Mouse (Mus musculus) midbrain, embryonic 12.5 days (tissue): ENCODE data around the gene Tcf3. TPM values are rescaled to one million over a fixed set of nuclear protein-coding genes. Genes with fewer than 3 reads are reported as not detected.

ENCODE experiments used
- ATAC-seq: fragments of 200-750 bp; cut with Nextera tagmentation; 2 replicates; pipeline ENCODE4 v1.8.0; 2017; ENCODE audit warnings: low read depth, moderate TSS enrichment, moderate library complexity; ENCODE audit not compliant: low FRiP score
- H3K27ac ChIP-seq: fragments of 300-500 bp; sonication (generic); replicated peaks from 2 replicates; pipeline ENCODE4 v1.5.1; 2016; ENCODE audit warnings: mild to moderate bottlenecking
- H3K27me3 ChIP-seq: fragments of 300-500 bp; sonication (generic); 2 replicates; pipeline ENCODE4 v1.6.1; 2016; ENCODE audit warnings: mild to moderate bottlenecking
- H3K36me3 ChIP-seq: fragments of 300-500 bp; sonication (generic); 2 replicates; pipeline ENCODE4 v1.6.1; 2016
- H3K4me1 ChIP-seq: fragments of 300-500 bp; sonication (generic); 2 replicates; pipeline ENCODE4 v1.6.1; 2016
- H3K4me2 ChIP-seq: fragments of 300-500 bp; sonication (generic); replicated peaks from 2 replicates; pipeline ENCODE4 v1.6.1; 2016; ENCODE audit warnings: mild to moderate bottlenecking, moderate library complexity
- H3K4me3 ChIP-seq: fragments of 300-500 bp; sonication (generic); 2 replicates; pipeline ENCODE4 v1.5.1; 2016; ENCODE audit warnings: mild to moderate bottlenecking
- H3K9ac ChIP-seq: fragments of 300-500 bp; sonication (generic); replicated peaks from 2 replicates; pipeline ENCODE4 v1.6.1; 2016; ENCODE audit warnings: mild to moderate bottlenecking, moderate library complexity
- H3K9me3 ChIP-seq: fragments of 300-500 bp; sonication (generic); 2 replicates; pipeline ENCODE4 v1.6.1; 2016; ENCODE audit warnings: mild to moderate bottlenecking
- WGBS: fragments of 180-500 bp; shearing (Covaris S2); methylation state at CpG from one replicate; pipeline ENCODE4 v1.1.7; 2016; 5-methylcytosine and 5-hydroxymethylcytosine counted together
- polyA plus RNA-seq: library from polyadenylated mRNA; unstranded; fragments of >200 nt; fragmentation: Nextera tagmentation; extraction: Ambion mirVana; gene quantifications from 2 replicates; pipeline ENCODE4 v1.2.1, GENCODE M21; 2016

The Tcf3 gene
- polyA plus RNA-seq, 1 experiment from 2014 or later = 185 TPM

- H3K9ac ChIP-seq = no peak overlapping the region
- no peak for ATAC-seq
- H3K4me2 ChIP-seq = no peak overlapping the region
- peaks cover 23% of the 10 kb centered on the region for H3K4me1 ChIP-seq
- H3K27ac ChIP-seq = no peak overlapping the region
- no peaks in the 10 kb centered on the region for H3K27me3 ChIP-seq
- H3K4me3 ChIP-seq = no peak overlapping the region
- WGBS = 90% methylated on average over 10 of the region's 10 CpGs
- H3K9me3 ChIP-seq = peaks cover 5% of the 10 kb centered on the region; the same call in 1 of the 2 replicates
- peaks cover 93% of the 10 kb centered on the region for H3K36me3 ChIP-seq
These were observed 12.7 kb downstream of the Tcf3 start for GRCm38 (mm10) chr10:80420729-80421128.

DNA sequence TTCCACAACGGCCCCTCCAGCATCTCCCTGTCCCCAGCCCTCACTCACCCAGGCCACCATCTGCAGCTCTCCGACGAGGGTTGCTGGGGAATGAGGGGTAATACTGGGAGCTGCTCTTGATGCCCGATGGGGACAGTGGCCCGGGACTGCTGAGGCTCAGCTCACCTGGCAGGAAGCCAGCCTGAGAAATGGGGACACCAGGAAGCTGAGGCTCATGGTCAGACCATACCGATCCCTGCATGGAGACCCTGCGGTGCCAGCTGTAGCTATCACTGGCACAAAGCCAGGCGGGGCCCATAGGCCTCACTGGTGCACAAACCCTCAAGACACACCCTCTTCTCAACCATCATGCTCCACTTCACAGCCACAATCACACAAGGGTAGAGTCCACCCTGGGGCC, 14.0 kb downstream of the Tcf3 start:
- H3K27me3 ChIP-seq = no peaks in the 10 kb centered on the region
- H3K4me3 ChIP-seq = no peak overlapping the region
- H3K4me2 ChIP-seq = no peak overlapping the region
- 0 out of 2 replicates have a peak overlapping the region, but pooled peaks have one; percentile 31 for H3K27ac ChIP-seq
- H3K4me1 ChIP-seq = peaks cover 23% of the 10 kb centered on the region
- WGBS = 97% methylated on average over 8 of the region's 8 CpGs
- no peak for ATAC-seq
- no peak overlapping the region for H3K9ac ChIP-seq
- H3K9me3 ChIP-seq = no peaks in the 10 kb centered on the region
- H3K36me3 ChIP-seq = peaks cover 93% of the 10 kb centered on the region

GRCm38 (mm10) chr10:80418311-80418710, 15.1 kb downstream of the Tcf3 start:
- Histone ChIP-seq H3K4me1 (peaks cover 21% of the 10 kb centered on the region), H3K9ac (no peak overlapping the region), H3K4me2 (no peak overlapping the region), H3K27ac (peak overlapping the region; percentile 31; the same call in 1 of the 2 replicates), H3K27me3 (no peaks in the 10 kb centered on the region), H3K4me3 (no peak overlapping the region), H3K9me3 (no peaks in the 10 kb centered on the region), H3K36me3 (peaks cover 94% of the 10 kb centered on the region)
- ATAC-seq = no peak
- WGBS = 72% methylated on average over 3 of the region's 3 CpGs

DNA sequence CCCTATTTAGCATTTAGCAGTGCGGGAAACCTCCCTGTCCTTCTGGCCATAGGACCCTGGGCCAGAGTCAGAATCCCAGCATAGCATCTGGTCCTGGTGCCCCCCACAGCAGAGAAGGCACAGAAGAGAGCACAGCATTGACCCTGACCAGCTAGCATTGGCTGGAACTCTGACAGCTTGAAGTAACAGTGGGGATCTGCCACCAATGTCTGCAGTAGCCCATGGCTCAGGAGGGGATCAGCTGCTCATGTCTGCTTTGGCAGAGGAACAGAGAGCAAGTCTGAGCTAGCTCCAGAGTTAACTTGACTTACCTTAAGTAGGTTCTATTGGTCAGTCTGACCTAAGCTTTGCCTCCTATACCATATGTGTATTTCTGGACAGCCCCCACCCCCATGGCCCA, 15.6 kb downstream of the Tcf3 start:
- no peaks in the 10 kb centered on the region for H3K9me3 ChIP-seq
- no peak for ATAC-seq
- H3K4me1 ChIP-seq = peaks cover 20% of the 10 kb centered on the region
- no peaks in the 10 kb centered on the region for H3K27me3 ChIP-seq
- peaks cover 97% of the 10 kb centered on the region for H3K36me3 ChIP-seq
- H3K4me3 ChIP-seq = no peak overlapping the region
- WGBS = 96% methylated on average over 1 of the region's 1 CpGs
- no peak overlapping the region for H3K9ac ChIP-seq
- H3K4me2 ChIP-seq = no peak overlapping the region
- peak overlapping the region; percentile 31; the same call in 1 of the 2 replicates for H3K27ac ChIP-seq

DNA sequence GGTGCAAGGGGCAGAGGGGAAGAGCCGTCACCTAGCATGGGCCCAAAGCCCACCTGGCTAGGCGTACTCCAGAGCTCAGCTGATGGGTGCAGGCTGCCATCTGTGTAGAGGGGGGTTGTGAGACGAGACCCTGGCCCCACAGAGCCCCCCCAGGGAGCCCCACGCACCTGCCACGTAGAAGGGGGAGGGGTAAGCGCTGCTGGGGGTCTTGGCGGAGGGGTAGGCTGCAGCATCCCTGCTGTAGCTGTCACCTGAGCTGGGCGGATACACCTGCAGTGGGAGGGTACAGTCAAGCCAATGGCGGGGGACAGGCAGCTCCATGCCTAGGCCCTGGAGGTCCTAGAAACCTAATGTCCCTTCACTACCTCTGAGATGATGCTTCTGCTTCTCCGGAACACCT, 16.1 kb downstream of the Tcf3 start:
- peaks cover 20% of the 10 kb centered on the region for H3K4me1 ChIP-seq
- no peak overlapping the region for H3K4me2 ChIP-seq
- H3K36me3 ChIP-seq = peaks cover 100% of the 10 kb centered on the region
- no peak overlapping the region for H3K4me3 ChIP-seq
- WGBS = 98% methylated on average over 10 of the region's 10 CpGs
- no peaks in the 10 kb centered on the region for H3K27me3 ChIP-seq
- H3K9ac ChIP-seq = no peak overlapping the region
- H3K9me3 ChIP-seq = no peaks in the 10 kb centered on the region
- no peak overlapping the region for H3K27ac ChIP-seq
- no peak for ATAC-seq

DNA sequence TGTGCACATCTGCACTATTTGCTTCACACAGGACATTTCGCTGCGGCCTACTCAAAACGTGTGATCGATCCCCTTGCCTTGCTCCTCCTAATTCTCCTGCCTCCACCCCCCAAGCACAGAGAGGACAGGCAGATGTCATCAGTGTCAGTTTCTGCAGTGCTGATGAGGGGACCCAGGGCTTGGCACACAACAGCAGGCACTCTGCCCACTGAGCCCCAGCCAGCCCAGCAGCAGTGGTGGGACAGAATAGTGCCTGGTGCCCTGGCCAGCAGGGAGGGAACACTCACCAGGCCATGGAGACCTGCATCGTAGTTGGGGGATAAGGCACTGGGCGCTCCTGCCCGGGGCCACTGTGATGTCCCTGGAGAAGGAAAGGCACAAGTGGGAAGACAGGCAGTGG, 17.9 kb downstream of the Tcf3 start:
- no peaks in the 10 kb centered on the region for H3K27me3 ChIP-seq
- H3K4me1 ChIP-seq = peaks cover 20% of the 10 kb centered on the region
- ATAC-seq = no peak
- no peak overlapping the region for H3K27ac ChIP-seq
- no peak overlapping the region for H3K4me3 ChIP-seq
- WGBS = 96% methylated on average over 7 of the region's 7 CpGs
- H3K36me3 ChIP-seq = peaks cover 100% of the 10 kb centered on the region
- no peak overlapping the region for H3K4me2 ChIP-seq
- H3K9ac ChIP-seq = no peak overlapping the region
- no peaks in the 10 kb centered on the region for H3K9me3 ChIP-seq

DNA sequence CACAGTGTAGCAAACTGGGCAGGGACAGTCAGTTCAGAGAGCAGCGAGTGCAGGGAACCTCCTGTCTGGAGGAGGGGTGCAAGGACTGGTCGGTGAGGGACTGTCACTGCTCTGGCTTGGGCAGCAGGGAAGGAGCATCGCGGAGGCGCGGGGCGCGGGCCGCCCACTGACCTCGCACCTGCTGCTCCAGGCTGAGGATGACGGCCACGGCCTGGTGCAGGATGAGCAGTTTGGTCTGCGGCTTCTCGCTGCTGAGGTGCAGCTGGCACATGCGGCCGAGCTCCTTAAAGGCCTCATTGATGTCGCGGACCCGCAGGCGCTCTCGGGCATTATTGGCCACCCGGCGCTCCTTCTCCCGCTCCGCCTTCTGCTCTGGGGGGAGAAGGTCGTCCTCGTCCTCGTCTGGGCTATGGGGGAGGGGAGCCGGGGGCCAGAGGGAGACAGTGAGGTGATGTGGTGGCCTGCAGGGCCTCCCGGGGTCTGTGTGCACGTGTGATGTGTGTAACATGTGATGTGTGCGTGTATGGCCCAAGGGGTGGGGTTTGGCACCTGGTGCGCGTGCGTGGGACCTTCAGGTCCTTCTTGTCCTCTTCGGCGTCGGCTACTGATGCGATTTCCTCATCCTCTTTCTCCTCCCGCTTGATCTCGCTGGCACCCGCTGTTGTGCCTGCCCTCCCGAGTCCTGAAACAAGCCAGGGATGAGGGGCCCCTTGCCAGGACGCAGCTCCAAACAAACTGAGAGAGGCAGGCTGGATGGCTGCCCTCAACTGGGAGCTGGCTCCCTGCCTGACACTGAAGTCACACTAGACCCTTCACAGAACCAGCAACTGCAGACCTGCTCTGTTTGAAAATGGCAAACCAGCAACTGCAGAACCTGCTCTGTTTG, 20.5 kb downstream of the Tcf3 start:
- Histone ChIP-seq H3K9me3 (no peaks in the 10 kb centered on the region), H3K27ac (0 out of 2 replicates have a peak overlapping the region, but pooled peaks have one; percentile 22), H3K4me1 (0 out of 2 replicates have a peak, but pooled peaks cover 1% of the 10 kb centered on the region), H3K27me3 (no peaks in the 10 kb centered on the region), H3K4me3 (no peak overlapping the region), H3K9ac (0 out of 2 replicates have a peak overlapping the region, but pooled peaks have one; percentile 17), H3K36me3 (peaks cover 89% of the 10 kb centered on the region), H3K4me2 (no peak overlapping the region)
- 90% methylated on average over 44 of the region's 44 CpGs for WGBS
- peak; percentile 14; the same call in 1 of the 2 replicates for ATAC-seq

DNA sequence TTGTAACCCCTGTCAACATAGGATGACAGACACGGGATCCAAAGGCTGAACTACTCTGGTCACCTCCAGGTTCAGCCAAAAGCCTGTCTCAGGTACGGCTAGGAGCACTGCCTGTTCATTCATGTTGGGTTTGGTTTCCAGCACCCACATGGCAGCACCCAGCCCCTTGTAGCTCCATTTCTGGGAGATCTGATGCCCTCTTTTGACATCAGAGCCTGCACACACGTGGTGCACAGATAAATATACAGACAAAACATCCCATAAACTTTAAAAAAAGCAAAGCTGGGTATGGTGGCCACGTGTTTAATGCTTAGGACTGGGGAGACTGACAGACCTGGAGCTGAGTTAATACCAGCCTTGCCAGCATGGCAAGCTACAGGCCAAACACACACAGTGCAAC, 25.5 kb downstream of the Tcf3 start:
- ATAC-seq = no peak
- H3K36me3 ChIP-seq = peaks cover 54% of the 10 kb centered on the region
- no peaks in the 10 kb centered on the region for H3K27me3 ChIP-seq
- 56% methylated on average over 4 of the region's 4 CpGs for WGBS
- no peak overlapping the region for H3K27ac ChIP-seq
- no peak overlapping the region for H3K4me3 ChIP-seq
- peaks cover 25% of the 10 kb centered on the region for H3K4me1 ChIP-seq
- H3K4me2 ChIP-seq = peak overlapping the region; percentile 85; the same call in 1 of the 2 replicates
- no peaks in the 10 kb centered on the region for H3K9me3 ChIP-seq
- H3K9ac ChIP-seq = peak overlapping the region; percentile 90; the same call in 1 of the 2 replicates

DNA sequence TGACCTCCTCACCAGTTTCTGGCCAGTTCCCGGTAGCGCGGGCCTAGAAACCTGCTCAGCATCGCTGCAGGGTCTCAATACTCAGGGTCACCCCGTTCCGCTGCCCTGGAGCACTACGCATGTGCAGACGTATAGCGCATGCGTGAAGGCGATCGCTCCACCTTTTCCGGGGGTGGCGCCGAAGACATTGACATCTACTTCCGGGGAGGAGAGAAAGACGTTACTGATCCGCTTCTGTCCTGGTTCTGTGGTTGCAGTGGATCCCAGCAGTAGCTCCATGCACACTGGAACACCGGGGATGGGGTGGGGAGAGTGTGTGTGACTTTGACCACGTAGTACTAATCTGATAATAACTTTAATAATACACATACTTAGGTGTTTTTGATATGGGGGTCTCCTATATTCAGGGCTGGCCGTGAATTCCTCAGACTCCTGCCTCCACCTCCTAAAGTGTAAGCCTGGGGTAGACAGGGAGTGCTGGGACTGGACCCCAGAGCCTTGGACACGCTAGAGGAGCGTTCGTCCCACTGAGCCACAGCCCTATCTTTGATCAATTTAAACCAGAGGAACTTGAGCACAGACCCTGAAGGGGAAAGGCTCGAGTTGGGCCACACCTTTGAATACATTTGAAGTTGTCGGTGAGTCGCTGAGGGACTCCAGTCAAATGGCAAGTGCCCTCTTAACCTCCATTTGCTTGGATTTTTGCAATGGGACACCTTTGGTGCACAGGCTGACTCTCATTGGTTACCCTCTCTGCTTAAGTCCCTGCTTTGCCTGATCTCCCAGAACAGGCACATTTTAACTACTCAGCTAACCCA, 26.6 kb downstream of the Tcf3 start, which contains the start of gene Uqcr11:
TSS of gene Uqcr11 (minus strand) at position 147 of the 818 bp plus-strand sequence.
- Histone ChIP-seq H3K4me2 (peak within 1 kb of the TSS; percentile 85), H3K27me3 (no peaks in the 10 kb centered on the region), H3K27ac (peak within 1 kb of the TSS; percentile 84), H3K4me3 (peak within 1 kb of the TSS; percentile 86), H3K36me3 (peaks cover 54% of the 10 kb centered on the region), H3K4me1 (peaks cover 25% of the 10 kb centered on the region), H3K9ac (peak within 1 kb of the TSS; percentile 90), H3K9me3 (no peaks in the 10 kb centered on the region)
- ATAC-seq = peak; percentile 78
- WGBS = 2% methylated on average over 27 of the region's 27 CpGs

DNA sequence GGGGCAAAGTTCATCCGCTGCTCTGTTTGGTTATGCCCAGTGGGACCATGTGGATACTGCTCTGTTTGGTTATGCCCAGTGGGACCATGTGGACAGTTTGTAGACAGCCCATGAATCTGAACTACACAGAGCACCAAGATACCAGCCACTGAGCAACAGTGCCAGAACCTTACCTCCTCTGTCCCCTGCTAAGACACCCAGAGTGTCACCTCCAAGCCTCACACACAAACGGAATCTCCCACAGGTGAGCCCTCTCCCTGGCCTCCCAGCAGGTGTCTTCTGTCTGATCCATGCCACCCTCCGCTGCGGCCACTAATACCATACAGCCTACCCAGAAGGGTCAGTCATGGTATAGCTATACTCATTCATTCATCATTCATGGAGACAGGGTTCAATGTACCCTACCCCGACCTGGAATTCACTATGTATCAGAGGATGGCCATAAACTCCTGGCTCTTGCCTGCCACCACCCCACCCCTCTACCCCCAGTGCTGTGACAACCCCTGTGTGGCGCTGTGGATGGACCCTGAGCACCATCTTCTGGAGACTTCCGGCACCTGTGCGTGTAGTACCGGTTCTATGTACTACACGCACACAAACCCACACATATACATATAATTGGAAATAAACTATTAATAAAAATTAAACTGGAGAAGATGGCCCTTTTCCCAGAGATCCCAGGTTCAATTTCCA, 27.8 kb downstream of the Tcf3 start:
- no peak for ATAC-seq
- peak overlapping the region; percentile 85 for H3K4me2 ChIP-seq
- H3K36me3 ChIP-seq = peaks cover 46% of the 10 kb centered on the region
- H3K27me3 ChIP-seq = no peaks in the 10 kb centered on the region
- H3K4me1 ChIP-seq = peaks cover 31% of the 10 kb centered on the region
- no peak overlapping the region for H3K27ac ChIP-seq
- H3K9ac ChIP-seq = peak overlapping the region; percentile 90
- H3K9me3 ChIP-seq = no peaks in the 10 kb centered on the region
- H3K4me3 ChIP-seq = peak overlapping the region; percentile 86
- WGBS = 59% methylated on average over 10 of the region's 10 CpGs

DNA sequence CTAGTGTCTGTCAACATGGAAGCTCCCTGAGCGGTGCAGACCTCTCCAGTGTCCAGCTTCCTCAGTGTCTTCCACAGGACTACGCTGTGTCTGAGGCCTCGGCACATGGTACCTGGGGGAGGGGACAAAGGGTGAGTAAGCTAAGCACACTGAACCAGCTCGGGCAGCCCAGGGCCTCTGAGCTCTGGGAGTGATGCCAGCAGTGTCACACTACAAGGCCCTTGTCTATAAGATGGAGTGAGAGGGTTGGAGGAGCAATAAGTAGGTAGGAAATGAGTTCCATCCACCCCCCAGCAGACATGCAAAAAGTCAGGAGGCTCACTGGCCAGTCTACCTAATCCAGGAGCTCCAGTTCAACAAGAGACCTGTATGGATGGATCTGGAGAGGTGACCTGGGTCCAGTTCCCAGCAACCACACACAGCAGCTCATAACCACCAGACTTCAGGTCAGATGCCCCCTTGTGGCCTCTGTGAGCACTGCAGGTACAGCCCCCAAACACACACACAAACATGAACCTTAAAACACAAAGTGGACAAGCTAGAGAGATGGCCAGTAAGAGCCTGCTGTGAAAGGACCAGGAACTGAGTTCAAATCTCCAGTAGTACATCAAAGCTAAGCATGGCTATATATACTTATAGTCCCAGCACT, 30.3 kb downstream of the Tcf3 start:
- WGBS = 97% methylated on average over 4 of the region's 4 CpGs
- no peak for ATAC-seq
- no peak overlapping the region for H3K4me3 ChIP-seq
- peaks cover 41% of the 10 kb centered on the region for H3K4me1 ChIP-seq
- no peak overlapping the region for H3K9ac ChIP-seq
- H3K9me3 ChIP-seq = no peaks in the 10 kb centered on the region
- H3K27me3 ChIP-seq = no peaks in the 10 kb centered on the region
- H3K27ac ChIP-seq = no peak overlapping the region
- no peak overlapping the region for H3K4me2 ChIP-seq
- peaks cover 30% of the 10 kb centered on the region for H3K36me3 ChIP-seq
